Mouse (Mus musculus) adrenal gland, postnatal 25 days (tissue): ENCODE data around the gene Rngtt. TPM values are rescaled to one million over a fixed set of nuclear protein-coding genes. Genes with fewer than 3 reads are reported as not detected.
"Not testable (repeated sequence)": the region's sequence is repeated elsewhere in the genome, so short reads cannot be mapped to it uniquely, and the experiment has no call there.

Source experiments
- DNase-seq: peaks from one replicate; pipeline ENCODE4 v3.0.0; 2021; ENCODE audit warnings: mixed read lengths
- long read RNA-seq: library from polyadenylated mRNA; stranded (forward); transcript quantifications from one replicate; pipeline ENCODE4 v2.0.0, GENCODE M21; 2021
- total RNA-seq: library from RNA; stranded (reverse); gene quantifications from 2 replicates; pipeline ENCODE4 v1.2.3, GENCODE M21; 2021

Rngtt gene
- 29.7 and 35.1 TPM in 2 replicates for total RNA-seq
- long read RNA-seq, full-length matches to known transcripts: 34 of 40 reads
- long read RNA-seq, partial matches to known transcripts: 2 of 40 reads
- long read RNA-seq, other reads (novel, unspliced or antisense): 4 of 40 reads

- DNase-seq: peak; percentile 96
Observed at GRCm38 (mm10) chr4:33309764-33310757, at the start of gene Rngtt. TSS of gene Rngtt (plus strand) at chr4:33310311.

GRCm38 (mm10) chr4:33260311-33260710 lies 49.8 kb upstream of the Rngtt start:
- DNase-seq: no peak

- DNase-seq: peak; percentile 95
Observed at GRCm38 (mm10) chr4:33261311-33261753, 48.8 kb upstream of the Rngtt start.

- no peak for DNase-seq
Observed at GRCm38 (mm10) chr4:33262897-33263296, 47.2 kb upstream of the Rngtt start.

- no peak for DNase-seq
Observed at GRCm38 (mm10) chr4:33264979-33265726, 45.0 kb upstream of the Rngtt start.

- no peak for DNase-seq
Observed at GRCm38 (mm10) chr4:33270386-33271314, 39.5 kb upstream of the Rngtt start.

- DNase-seq: no peak
Observed at GRCm38 (mm10) chr4:33273437-33273836, 36.7 kb upstream of the Rngtt start.

- DNase-seq: no peak
Observed at GRCm38 (mm10) chr4:33281891-33282685, 28.0 kb upstream of the Rngtt start.

GRCm38 (mm10) chr4:33284083-33284880 lies 25.8 kb upstream of the Rngtt start:
- peak; percentile 22 for DNase-seq

- no peak for DNase-seq
Observed at GRCm38 (mm10) chr4:33285448-33285847, 24.7 kb upstream of the Rngtt start.

- no peak for DNase-seq
Observed at GRCm38 (mm10) chr4:33289106-33289650, 20.9 kb upstream of the Rngtt start.

GRCm38 (mm10) chr4:33290002-33290401 lies 20.1 kb upstream of the Rngtt start, which contains the start of gene Pnrc1:
TSS of gene Pnrc1 (minus strand) at chr4:33290163.
- DNase-seq: peak; percentile 61

GRCm38 (mm10) chr4:33290878-33291277 lies 19.2 kb upstream of the Rngtt start:
- no peak for DNase-seq

GRCm38 (mm10) chr4:33292409-33293370 lies 17.4 kb upstream of the Rngtt start:
- DNase-seq: peak; percentile 80

GRCm38 (mm10) chr4:33300891-33301665 lies 9.0 kb upstream of the Rngtt start:
- DNase-seq: not testable (repeated sequence)

- DNase-seq: no peak
Observed at GRCm38 (mm10) chr4:33303057-33303456, 7.1 kb upstream of the Rngtt start.

GRCm38 (mm10) chr4:33307146-33307545 lies 3.0 kb upstream of the Rngtt start:
- DNase-seq: no peak
